Mouse (Mus musculus) liver, embryonic 13.5 days (tissue): ENCODE results near the gene Psip1. TPM values are rescaled to one million over a fixed set of nuclear protein-coding genes. Genes with fewer than 3 reads are reported as not detected.

Source experiments
- ATAC-seq: fragments of 200-750 bp; cut with Nextera tagmentation; 2 replicates; pipeline ENCODE4 v1.8.0; 2017; ENCODE audit warnings: low read depth, mild to moderate bottlenecking, moderate number of reproducible peaks, moderate library complexity
- DNase-seq: peaks from one replicate; pipeline ENCODE4 v3.0.0; 2022
- H3K27ac ChIP-seq: fragments of 300-500 bp; sonication (generic); 2 replicates; pipeline ENCODE4 v1.5.1; 2015; ENCODE audit warnings: moderate library complexity, mild to moderate bottlenecking, inconsistent platforms
- H3K27me3 ChIP-seq: fragments of 300-500 bp; sonication (generic); 2 replicates; pipeline ENCODE4 v1.6.1; 2015; ENCODE audit warnings: mild to moderate bottlenecking, inconsistent platforms
- H3K36me3 ChIP-seq: fragments of 300-500 bp; sonication (generic); 2 replicates; pipeline ENCODE4 v1.6.1; 2015; ENCODE audit warnings: mild to moderate bottlenecking, inconsistent platforms
- H3K4me1 ChIP-seq: fragments of 300-500 bp; sonication (generic); replicated peaks from 2 replicates; pipeline ENCODE4 v1.6.1; 2015; ENCODE audit warnings: inconsistent platforms
- H3K4me2 ChIP-seq: fragments of 300-500 bp; sonication (generic); 2 replicates; pipeline ENCODE4 v1.6.1; 2015; ENCODE audit warnings: inconsistent platforms, mild to moderate bottlenecking, moderate library complexity
- H3K4me3 ChIP-seq: fragments of 300-500 bp; sonication (generic); replicated peaks from 2 replicates; pipeline ENCODE4 v1.5.1; 2015; ENCODE audit warnings: mild to moderate bottlenecking, inconsistent platforms
- H3K9ac ChIP-seq: fragments of 300-500 bp; sonication (generic); 2 replicates; pipeline ENCODE4 v1.6.1; 2015; ENCODE audit warnings: mild to moderate bottlenecking, inconsistent platforms
- H3K9me3 ChIP-seq: fragments of 300-500 bp; sonication (generic); replicated peaks from 2 replicates; pipeline ENCODE4 v1.6.1; 2016; ENCODE audit warnings: inconsistent platforms
- WGBS: fragments of 180-500 bp; shearing (Covaris S2); methylation state at CpG from one replicate; pipeline ENCODE4 v1.1.7; 2015; ENCODE audit not compliant: insufficient replicate concordance; 5-methylcytosine and 5-hydroxymethylcytosine counted together
- polyA plus RNA-seq: library from polyadenylated mRNA; unstranded; fragments of >200 nt; fragmentation: Nextera tagmentation; extraction: Ambion mirVana; gene quantifications from 2 replicates; pipeline ENCODE4 v1.2.1, GENCODE M21; 2015

Gene Psip1
- polyA plus RNA-seq, 1 experiment from 2014 or later, result 59.9 TPM

DNA sequence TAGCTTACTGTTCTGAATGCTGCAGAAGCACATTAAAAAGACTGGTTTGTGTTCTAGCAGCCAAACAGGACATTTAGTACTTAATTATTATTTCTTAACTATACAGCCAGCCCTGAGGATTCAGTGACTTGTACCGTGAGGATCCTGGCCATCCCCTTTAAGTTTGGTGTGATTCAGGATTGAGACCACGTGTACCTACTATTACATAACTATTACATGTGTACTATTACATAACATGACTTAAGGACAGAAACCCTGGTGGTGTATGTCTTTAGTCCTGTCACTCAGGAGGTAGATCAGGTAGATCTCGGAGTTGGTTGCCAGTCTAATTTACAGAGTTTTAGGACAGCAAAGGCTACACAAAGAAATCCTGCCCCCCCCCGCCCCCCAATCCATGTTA lies 45.2 kb downstream of the Psip1 start:
- DNase-seq (no peak), ATAC-seq (no peak)
- Histone ChIP-seq H3K4me1 (peaks cover 6% of the 10 kb centered on the region), H3K9ac (no peak overlapping the region), H3K9me3 (no peaks in the 10 kb centered on the region), H3K27me3 (no peaks in the 10 kb centered on the region), H3K36me3 (peaks cover 48% of the 10 kb centered on the region), H3K4me3 (no peak overlapping the region), H3K4me2 (no peak overlapping the region), H3K27ac (no peak overlapping the region)
- WGBS, result 74% methylated on average over 4 of the region's 4 CpGs

DNA sequence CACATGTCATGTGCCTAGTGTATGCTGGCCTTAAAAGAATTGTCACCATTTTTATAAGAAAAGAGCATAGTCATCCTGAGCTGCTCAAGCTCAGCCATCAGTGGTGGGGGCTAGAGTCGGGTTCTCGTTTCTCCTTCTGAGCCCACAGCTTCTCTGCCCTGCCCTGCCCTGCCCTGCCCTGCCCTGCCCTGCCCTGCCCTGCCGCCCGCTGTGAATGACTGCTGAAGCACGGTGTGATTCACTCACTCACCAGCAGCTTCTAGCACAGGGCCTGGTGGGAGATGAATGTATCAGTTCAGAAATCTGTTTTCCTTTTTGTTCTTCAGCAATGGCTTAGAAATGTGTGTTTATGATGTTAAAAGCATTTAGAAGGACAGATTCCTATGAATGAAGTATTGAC lies 47.2 kb downstream of the Psip1 start:
- ATAC-seq (peak; percentile 54), DNase-seq (peak; percentile 6)
- H3K4me2 ChIP-seq, result no peak overlapping the region
- no peaks in the 10 kb centered on the region for H3K27me3 ChIP-seq
- no peak overlapping the region for H3K4me3 ChIP-seq
- no peak overlapping the region for H3K9ac ChIP-seq
- no peak overlapping the region for H3K27ac ChIP-seq
- 40% methylated on average over 5 of the region's 5 CpGs for WGBS
- no peaks in the 10 kb centered on the region for H3K9me3 ChIP-seq
- H3K36me3 ChIP-seq, result peaks cover 64% of the 10 kb centered on the region
- peaks cover 6% of the 10 kb centered on the region for H3K4me1 ChIP-seq

GRCm38 (mm10) chr4:83438116-83438515 lies 48.1 kb downstream of the Psip1 start:
- Histone ChIP-seq H3K4me1 (peaks cover 6% of the 10 kb centered on the region), H3K27me3 (no peaks in the 10 kb centered on the region), H3K4me3 (no peak overlapping the region), H3K27ac (no peak overlapping the region), H3K9ac (no peak overlapping the region), H3K9me3 (no peaks in the 10 kb centered on the region), H3K4me2 (no peak overlapping the region), H3K36me3 (peaks cover 71% of the 10 kb centered on the region)
- DNase-seq, result no peak
- ATAC-seq, result no peak

DNA sequence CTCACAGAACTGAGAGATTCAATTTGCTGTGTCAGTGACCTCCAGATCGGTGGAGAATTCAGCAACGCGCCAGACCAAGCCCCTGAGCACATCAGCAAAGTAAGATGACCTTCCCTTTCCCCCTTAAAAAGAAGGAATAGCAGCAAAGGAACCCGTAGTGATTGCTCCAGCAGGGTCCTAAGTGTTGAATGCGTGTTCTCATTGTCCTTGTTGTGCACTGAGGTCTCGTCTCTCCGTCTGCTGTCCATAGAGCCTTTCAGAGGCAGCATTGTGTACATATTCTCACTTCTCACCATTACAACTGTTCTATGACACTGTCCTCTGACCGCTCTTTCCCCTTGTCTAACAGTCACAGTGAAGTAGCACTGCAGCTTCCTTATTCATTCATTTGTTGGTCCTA lies 49.9 kb downstream of the Psip1 start:
- Histone ChIP-seq H3K4me1 (peaks cover 6% of the 10 kb centered on the region), H3K36me3 (peaks cover 72% of the 10 kb centered on the region), H3K9me3 (no peaks in the 10 kb centered on the region), H3K27me3 (no peaks in the 10 kb centered on the region), H3K4me3 (no peak overlapping the region), H3K9ac (no peak overlapping the region), H3K4me2 (no peak overlapping the region), H3K27ac (no peak overlapping the region)
- ATAC-seq, result no peak
- 84% methylated on average over 8 of the region's 8 CpGs for WGBS
- DNase-seq, result no peak

GRCm38 (mm10) chr4:83432901-83433300 lies 53.4 kb downstream of the Psip1 start:
- no peak overlapping the region for H3K4me3 ChIP-seq
- H3K27ac ChIP-seq, result no peak overlapping the region
- no peak overlapping the region for H3K4me2 ChIP-seq
- no peak for ATAC-seq
- H3K36me3 ChIP-seq, result peaks cover 70% of the 10 kb centered on the region
- DNase-seq, result no peak
- no peaks in the 10 kb centered on the region for H3K4me1 ChIP-seq
- no peaks in the 10 kb centered on the region for H3K9me3 ChIP-seq
- H3K9ac ChIP-seq, result no peak overlapping the region
- no peaks in the 10 kb centered on the region for H3K27me3 ChIP-seq
- WGBS, result 70% methylated on average over 6 of the region's 6 CpGs

DNA sequence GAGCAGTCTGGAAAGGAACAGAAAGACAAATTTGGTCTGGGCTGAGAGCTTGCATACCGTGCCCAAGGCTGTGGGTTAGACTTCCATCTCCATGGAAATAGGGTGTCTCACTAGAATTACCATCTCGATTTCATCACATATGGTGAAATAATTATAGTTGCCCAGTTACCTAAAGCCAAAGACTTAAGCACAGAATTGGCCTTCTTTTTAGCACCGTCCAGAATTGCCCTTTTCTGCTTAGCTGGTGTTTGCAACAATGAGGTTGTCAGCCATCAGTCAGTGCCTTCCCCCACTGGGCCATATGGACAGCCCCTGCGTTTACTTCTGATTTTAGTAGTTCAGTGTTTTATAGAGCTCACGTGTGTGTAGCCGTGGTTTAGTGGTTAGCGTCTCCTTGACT lies 54.3 kb downstream of the Psip1 start:
- ATAC-seq (no peak), DNase-seq (no peak)
- Histone ChIP-seq H3K36me3 (peaks cover 72% of the 10 kb centered on the region), H3K4me3 (no peak overlapping the region), H3K4me2 (no peak overlapping the region), H3K27me3 (no peaks in the 10 kb centered on the region), H3K27ac (no peak overlapping the region), H3K9ac (no peak overlapping the region), H3K4me1 (no peaks in the 10 kb centered on the region), H3K9me3 (no peaks in the 10 kb centered on the region)
- 88% methylated on average over 7 of the region's 7 CpGs for WGBS

GRCm38 (mm10) chr4:83428845-83429244 lies 57.4 kb downstream of the Psip1 start:
- H3K9ac ChIP-seq, result no peak overlapping the region
- H3K27ac ChIP-seq, result no peak overlapping the region
- H3K27me3 ChIP-seq, result no peaks in the 10 kb centered on the region
- peaks cover 65% of the 10 kb centered on the region for H3K36me3 ChIP-seq
- no peak for ATAC-seq
- no peak overlapping the region for H3K4me2 ChIP-seq
- no peaks in the 10 kb centered on the region for H3K4me1 ChIP-seq
- no peak overlapping the region for H3K4me3 ChIP-seq
- no peaks in the 10 kb centered on the region for H3K9me3 ChIP-seq
- peak; percentile 15 for DNase-seq
- WGBS, result 70% methylated on average over 4 of the region's 4 CpGs

- DNase-seq (no peak), ATAC-seq (no peak)
- no peaks in the 10 kb centered on the region for H3K9me3 ChIP-seq
- H3K4me2 ChIP-seq, result no peak overlapping the region
- H3K4me3 ChIP-seq, result no peak overlapping the region
- 89% methylated on average over 8 of the region's 8 CpGs for WGBS
- no peak overlapping the region for H3K9ac ChIP-seq
- H3K27ac ChIP-seq, result no peak overlapping the region
- peaks cover 66% of the 10 kb centered on the region for H3K36me3 ChIP-seq
- no peaks in the 10 kb centered on the region for H3K27me3 ChIP-seq
- H3K4me1 ChIP-seq, result no peaks in the 10 kb centered on the region
Measured at GRCm38 (mm10) chr4:83427696-83428095, 58.6 kb downstream of the Psip1 start.

- WGBS, result 89% methylated on average over 7 of the region's 7 CpGs
- Histone ChIP-seq H3K9ac (no peak overlapping the region), H3K4me1 (no peaks in the 10 kb centered on the region), H3K4me2 (no peak overlapping the region), H3K9me3 (no peaks in the 10 kb centered on the region), H3K4me3 (no peak overlapping the region), H3K27me3 (no peaks in the 10 kb centered on the region), H3K27ac (no peak overlapping the region), H3K36me3 (peaks cover 63% of the 10 kb centered on the region)
- ATAC-seq (no peak), DNase-seq (no peak)
Measured at GRCm38 (mm10) chr4:83427141-83427540, 59.1 kb downstream of the Psip1 start.

GRCm38 (mm10) chr4:83425119-83425518 lies 61.1 kb downstream of the Psip1 start:
- no peak for ATAC-seq
- no peaks in the 10 kb centered on the region for H3K4me1 ChIP-seq
- peaks cover 58% of the 10 kb centered on the region for H3K36me3 ChIP-seq
- WGBS, result 93% methylated on average over 4 of the region's 4 CpGs
- H3K9ac ChIP-seq, result no peak overlapping the region
- H3K27me3 ChIP-seq, result no peaks in the 10 kb centered on the region
- no peaks in the 10 kb centered on the region for H3K9me3 ChIP-seq
- H3K4me2 ChIP-seq, result no peak overlapping the region
- H3K27ac ChIP-seq, result no peak overlapping the region
- DNase-seq, result no peak
- H3K4me3 ChIP-seq, result no peak overlapping the region

GRCm38 (mm10) chr4:83423641-83424040 lies 62.6 kb downstream of the Psip1 start:
- ATAC-seq (no peak), DNase-seq (no peak)
- Histone ChIP-seq H3K27me3 (no peaks in the 10 kb centered on the region), H3K4me2 (no peak overlapping the region), H3K27ac (no peak overlapping the region), H3K4me1 (peaks cover 11% of the 10 kb centered on the region), H3K36me3 (peaks cover 47% of the 10 kb centered on the region), H3K9me3 (no peaks in the 10 kb centered on the region), H3K9ac (no peak overlapping the region), H3K4me3 (no peak overlapping the region)
- 89% methylated on average over 6 of the region's 6 CpGs for WGBS

DNA sequence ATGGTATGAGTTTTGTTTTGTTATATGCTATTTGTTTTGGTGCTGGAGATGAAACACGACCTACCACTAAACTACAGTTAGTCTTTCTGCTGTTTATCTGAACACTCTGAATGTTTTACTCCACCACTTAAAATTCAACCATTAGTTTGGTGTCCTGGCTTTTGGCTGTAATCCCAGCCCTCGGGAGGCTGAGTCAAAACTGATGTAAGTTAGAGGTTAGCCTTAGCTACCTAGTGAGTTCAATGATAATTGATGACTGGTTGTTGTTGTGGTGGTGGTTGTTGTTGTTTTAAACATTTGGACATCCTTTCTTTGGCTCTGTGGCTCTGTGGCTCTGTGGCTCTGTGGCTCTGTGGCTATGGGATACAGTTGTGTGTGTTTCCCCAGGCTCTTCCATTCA lies 67.5 kb downstream of the Psip1 start:
- 59% methylated on average over 2 of the region's 2 CpGs for WGBS
- DNase-seq, result no peak
- ATAC-seq, result no peak
- H3K4me3 ChIP-seq, result peak overlapping the region; percentile 88
- H3K4me1 ChIP-seq, result peaks cover 22% of the 10 kb centered on the region
- no peaks in the 10 kb centered on the region for H3K9me3 ChIP-seq
- peak overlapping the region; percentile 88; the same call in 1 of the 2 replicates for H3K9ac ChIP-seq
- H3K36me3 ChIP-seq, result peaks cover 10% of the 10 kb centered on the region
- no peaks in the 10 kb centered on the region for H3K27me3 ChIP-seq
- H3K4me2 ChIP-seq, result peak overlapping the region; percentile 74
- no peak overlapping the region for H3K27ac ChIP-seq
